Mouse (Mus musculus) testis, adult 2 months (tissue): Measurements from ENCODE around the gene Tfrc.

Source experiments
- CTCF ChIP-seq: fragments of 200-500 bp; IDR thresholded peaks from 2 replicates; pipeline ENCODE4 v1.5.1; 2012; ENCODE audit warnings: low read depth, mild to moderate bottlenecking, inconsistent platforms, low read length, moderate library complexity; ENCODE audit not compliant: control insufficient read depth, insufficient read depth, insufficient replicate concordance
- POLR2A ChIP-seq: fragments of 200-500 bp; IDR thresholded peaks from 2 replicates; pipeline ENCODE4 v1.6.1; 2012; ENCODE audit warnings: low read depth, mild to moderate bottlenecking, inconsistent platforms, low read length, moderate library complexity; ENCODE audit not compliant: control insufficient read depth

DNA sequence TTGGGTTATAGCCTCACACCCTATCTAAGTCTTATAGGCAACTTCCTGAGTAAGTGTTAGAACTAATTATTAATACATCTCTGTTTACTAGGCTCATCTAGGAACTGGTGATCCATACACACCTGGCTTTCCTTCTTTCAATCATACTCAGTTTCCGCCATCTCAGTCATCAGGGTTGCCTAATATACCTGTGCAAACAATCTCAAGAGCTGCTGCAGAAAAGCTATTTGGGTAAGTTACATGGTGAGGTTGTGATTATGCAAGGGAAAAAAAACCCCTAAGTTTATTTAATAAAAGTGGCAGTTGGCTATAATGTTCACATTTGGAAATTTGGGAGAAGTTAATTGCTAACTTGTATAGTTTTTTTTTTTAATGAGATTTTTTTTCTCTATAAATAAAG is 10.2 kb downstream of the Tfrc start:
- TF ChIP-seq CTCF (no peak), POLR2A (no peak)
